Mouse (Mus musculus) G1E (cell line): ENCODE results near the gene Mcts2. TPM values are rescaled to one million over a fixed set of nuclear protein-coding genes. Genes with fewer than 3 reads are reported as not detected.

ENCODE experiments used
- ATAC-seq: 2 replicates; pipeline ENCODE4 v1.8.0; 2016; ENCODE audit warnings: mild to moderate bottlenecking; ENCODE audit not compliant: insufficient number of reproducible peaks, poor library complexity, low FRiP score, severe bottlenecking; ENCODE audit errors: extremely low read depth
- DNase-seq: peaks from one replicate; pipeline ENCODE4 v3.0.0; 2012; ENCODE audit warnings: low spot score
- H3K27me3 ChIP-seq: 2 replicates; pipeline ENCODE4 v1.6.1; 2012; ENCODE audit warnings: mild to moderate bottlenecking, low read length, inconsistent platforms; ENCODE audit not compliant: insufficient read depth
- H3K36me3 ChIP-seq: replicated peaks from 2 replicates; pipeline ENCODE3; 2012; ENCODE audit warnings: mild to moderate bottlenecking, inconsistent platforms
- H3K4me1 ChIP-seq: 2 replicates; pipeline ENCODE4 v1.6.1; 2012; ENCODE audit warnings: low read depth, low read length, inconsistent platforms, mixed read lengths; ENCODE audit not compliant: insufficient read depth
- H3K4me3 ChIP-seq: 2 replicates; pipeline ENCODE4 v1.5.1; 2012; ENCODE audit warnings: low read depth, mild to moderate bottlenecking, inconsistent platforms, low read length, moderate library complexity, mixed read lengths
- H3K9me3 ChIP-seq: replicated peaks from 2 replicates; pipeline ENCODE4 v1.6.1; 2012; ENCODE audit warnings: inconsistent platforms
- CTCF ChIP-seq: IDR thresholded peaks from 2 replicates; pipeline ENCODE4 v1.5.1; 2012; ENCODE audit warnings: low read depth, low read length, inconsistent platforms, mixed read lengths
- GATA1 ChIP-seq: IDR thresholded peaks from 2 replicates; pipeline ENCODE4 v1.6.1; 2012; ENCODE audit warnings: borderline replicate concordance, low read length, inconsistent platforms, mixed read lengths
- GATA2 ChIP-seq: IDR thresholded peaks from 2 replicates; pipeline ENCODE4 v1.6.1; 2012; ENCODE audit warnings: low read depth, low read length, inconsistent platforms, borderline replicate concordance
- POLR2AphosphoS5 ChIP-seq: IDR thresholded peaks from 2 replicates; pipeline ENCODE4 v1.6.1; 2012; ENCODE audit warnings: low read depth, low read length, inconsistent platforms; ENCODE audit not compliant: insufficient replicate concordance
- TAL1 ChIP-seq: conservative IDR thresholded peaks from 2 replicates; pipeline ENCODE4 v1.6.1; 2012; ENCODE audit warnings: low read depth, low read length, inconsistent platforms, mixed read lengths
- polyA plus RNA-seq: library from polyadenylated mRNA; stranded (reverse); fragments of >175 nt; gene quantifications from 2 replicates; pipeline ENCODE4 v1.2.3, GENCODE M21; 2012
- total RNA-seq, 2 experiments: library from RNA; stranded (forward) in 1 of 2; stranded (reverse) in 1 of 2; fragments of 200-1000 nt in 1 of 2; fragments of >200 nt in 1 of 2; fragmentation: Nextera tagmentation in 1 of 2; gene quantifications; 2 replicates each; pipeline ENCODE4 v1.2.3; 2014 to 2017

Gene Mcts2
- total and polyA plus RNA-seq, 3 experiments = 2.6 to 30.0 (median 24.2) TPM

DNA sequence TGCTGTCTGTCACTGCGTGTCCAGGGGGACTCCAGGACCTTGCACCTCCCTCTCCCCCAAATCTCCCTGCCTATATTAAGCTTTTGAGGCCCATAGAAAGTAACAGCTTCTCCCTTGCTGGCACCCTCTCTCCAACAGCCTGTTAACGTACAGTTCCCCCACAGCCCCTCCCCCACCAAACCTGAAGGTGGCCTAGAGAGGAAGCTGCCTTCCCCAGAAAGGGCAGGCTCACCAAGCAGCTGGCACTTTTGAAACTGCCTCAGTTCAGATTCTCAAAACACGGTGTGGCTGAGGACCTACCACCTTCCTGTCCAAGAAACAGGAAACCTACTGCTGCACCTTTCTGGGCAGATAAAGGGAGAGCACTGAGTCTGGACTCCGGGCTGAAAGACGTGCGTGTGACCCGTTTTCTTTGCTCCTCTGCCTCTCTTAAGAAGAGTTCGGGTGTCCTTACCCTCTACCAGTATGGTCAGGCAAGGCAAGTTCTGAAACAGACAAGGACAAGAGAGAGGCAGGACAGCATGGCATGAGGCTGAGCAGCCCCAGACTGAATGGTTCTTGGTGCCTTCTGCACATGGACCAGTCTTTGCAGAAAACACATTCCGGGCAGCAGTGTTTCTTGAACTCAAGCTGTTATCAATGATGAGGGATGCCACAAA is 15.7 kb upstream of the Mcts2 start:
- Histone ChIP-seq H3K36me3 (peaks cover 51% of the 10 kb centered on the region), H3K9me3 (no peaks in the 10 kb centered on the region), H3K4me1 (peaks cover 57% of the 10 kb centered on the region), H3K27me3 (peaks cover 11% of the 10 kb centered on the region), H3K4me3 (peak overlapping the region; percentile 96)
- TF ChIP-seq POLR2AphosphoS5 (no peak), CTCF (no peak), GATA2 (no peak), TAL1 (no peak)
- DNase-seq (peak; percentile 63), ATAC-seq (peak; percentile 17; the same call in 1 of the 2 replicates)

GRCm38 (mm10) chr2:152671642-152671999 is 15.2 kb upstream of the Mcts2 start:
- peaks cover 11% of the 10 kb centered on the region for H3K27me3 ChIP-seq
- peaks cover 56% of the 10 kb centered on the region for H3K36me3 ChIP-seq
- peaks cover 59% of the 10 kb centered on the region for H3K4me1 ChIP-seq
- DNase-seq = peak; percentile 65
- H3K9me3 ChIP-seq = no peaks in the 10 kb centered on the region
- no peak for TF ChIP-seq CTCF
- TF ChIP-seq TAL1 = no peak
- no peak for TF ChIP-seq GATA2
- no peak for TF ChIP-seq POLR2AphosphoS5
- TF ChIP-seq GATA1 = no peak
- ATAC-seq = peak; percentile 74
- peak overlapping the region; percentile 96; the same call in 1 of the 2 replicates for H3K4me3 ChIP-seq

GRCm38 (mm10) chr2:152672166-152672565 is 14.7 kb upstream of the Mcts2 start:
- ATAC-seq (no peak), DNase-seq (no peak)
- no peaks in the 10 kb centered on the region for H3K9me3 ChIP-seq
- peak overlapping the region; percentile 96; the same call in 1 of the 2 replicates for H3K4me3 ChIP-seq
- H3K4me1 ChIP-seq = peaks cover 63% of the 10 kb centered on the region
- H3K27me3 ChIP-seq = peaks cover 6% of the 10 kb centered on the region
- peaks cover 62% of the 10 kb centered on the region for H3K36me3 ChIP-seq
- TF ChIP-seq GATA2 (no peak), POLR2AphosphoS5 (no peak), CTCF (no peak), GATA1 (no peak), TAL1 (no peak)

DNA sequence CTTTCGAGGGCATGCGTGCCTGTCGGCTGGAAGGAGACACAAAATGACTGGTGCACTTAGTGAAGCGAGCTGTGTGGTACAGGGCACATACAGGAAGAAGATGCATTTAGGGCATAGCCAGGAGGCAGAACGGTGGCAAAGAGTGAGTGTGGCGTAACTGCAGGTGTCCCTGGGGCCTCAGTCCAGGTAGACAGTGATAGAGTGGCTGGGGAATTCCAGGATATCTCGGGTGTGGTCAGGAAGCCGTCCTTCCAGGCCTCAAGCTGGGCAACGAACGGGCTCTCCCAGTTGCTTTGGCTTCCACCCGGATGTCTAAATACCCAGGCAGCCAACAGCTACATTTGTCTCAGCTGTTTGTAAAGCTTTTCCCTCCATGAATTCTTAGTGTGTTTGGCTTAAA is 12.7 kb upstream of the Mcts2 start:
- Histone ChIP-seq H3K4me1 (peaks cover 70% of the 10 kb centered on the region), H3K9me3 (no peaks in the 10 kb centered on the region), H3K4me3 (no peak overlapping the region; the same call in 1 of the 2 replicates), H3K36me3 (peaks cover 82% of the 10 kb centered on the region), H3K27me3 (no peaks in the 10 kb centered on the region)
- no peak for ATAC-seq
- TF ChIP-seq TAL1 = no peak
- TF ChIP-seq POLR2AphosphoS5 = no peak
- no peak for TF ChIP-seq CTCF
- DNase-seq = no peak

DNA sequence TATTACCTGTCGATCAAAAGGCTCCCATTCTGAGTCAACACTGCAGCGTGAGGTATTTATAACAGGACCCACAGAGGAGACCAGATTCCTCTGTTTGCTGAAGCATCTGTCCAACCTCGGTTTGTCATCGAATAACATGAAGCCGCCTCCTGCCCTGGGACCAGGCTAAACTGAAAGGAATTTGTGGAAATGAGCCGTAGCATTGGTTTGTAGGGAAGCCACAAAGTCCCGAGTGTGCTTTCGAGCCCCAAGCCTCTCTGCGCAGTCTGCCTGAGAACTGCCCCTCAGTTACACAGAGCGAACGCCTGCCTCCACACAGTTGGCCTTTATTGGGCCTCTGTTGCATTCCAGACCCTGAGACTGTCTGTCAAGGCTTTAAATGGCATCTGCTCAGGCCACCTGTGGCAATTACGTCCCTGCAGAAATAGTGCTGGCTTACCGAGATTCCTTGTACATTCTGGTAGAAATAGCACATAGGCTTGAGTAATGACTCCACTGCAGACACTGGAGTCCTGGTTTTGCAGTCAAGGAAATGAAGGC is 11.5 kb upstream of the Mcts2 start:
- no peak for DNase-seq
- Histone ChIP-seq H3K4me3 (no peak overlapping the region), H3K4me1 (peaks cover 70% of the 10 kb centered on the region), H3K36me3 (peaks cover 93% of the 10 kb centered on the region), H3K9me3 (no peaks in the 10 kb centered on the region), H3K27me3 (no peaks in the 10 kb centered on the region)
- TF ChIP-seq TAL1 = no peak
- no peak for TF ChIP-seq GATA2
- no peak for TF ChIP-seq CTCF
- TF ChIP-seq POLR2AphosphoS5 = no peak
- TF ChIP-seq GATA1 = no peak
- ATAC-seq = no peak

GRCm38 (mm10) chr2:152678302-152678701 is 8.5 kb upstream of the Mcts2 start:
- H3K4me3 ChIP-seq = no peak overlapping the region
- no peak for TF ChIP-seq CTCF
- no peak for TF ChIP-seq POLR2AphosphoS5
- no peak for TF ChIP-seq GATA1
- TF ChIP-seq TAL1 = no peak
- TF ChIP-seq GATA2 = no peak
- no peak for ATAC-seq
- H3K27me3 ChIP-seq = no peaks in the 10 kb centered on the region
- H3K36me3 ChIP-seq = peaks cover 98% of the 10 kb centered on the region
- H3K9me3 ChIP-seq = no peaks in the 10 kb centered on the region
- H3K4me1 ChIP-seq = peaks cover 44% of the 10 kb centered on the region
- no peak for DNase-seq
